Mouse (Mus musculus): Measurements from ENCODE around the gene Vmn1r177.
"Not testable (repeated sequence)": the region's sequence is repeated elsewhere in the genome, so short reads cannot be mapped to it uniquely, and the experiment has no call there.

DNA sequence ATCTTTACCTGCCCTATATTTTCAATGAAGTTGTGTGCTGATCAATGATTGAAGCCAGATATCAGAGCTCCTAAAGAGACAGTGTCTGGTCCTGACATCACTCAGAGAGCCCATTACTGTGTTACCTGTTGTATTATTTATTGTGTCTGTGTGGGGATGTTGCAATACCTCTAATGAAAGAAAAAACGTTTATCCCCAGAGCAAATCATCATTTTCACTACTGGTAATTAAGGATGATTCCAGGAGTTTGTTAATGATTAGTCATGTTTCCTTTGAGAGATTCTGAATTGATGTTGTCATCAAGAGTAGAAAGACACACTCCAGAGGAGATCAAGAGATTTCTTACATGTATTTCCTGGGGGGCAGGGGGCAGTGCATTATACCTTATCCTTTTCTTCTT, 29.0 kb downstream of the Vmn1r177 start, which contains the start of gene Vmn1r176:
- TF ChIP-seq EP300, CTCF (IDR thresholded peaks at IDR 0.05): not testable (repeated sequence)
